Mouse (Mus musculus) thymus, adult 2 months (tissue): Measurements from ENCODE around the gene Smad3. TPM values are rescaled to one million over a fixed set of nuclear protein-coding genes. Genes with fewer than 3 reads are reported as not detected.

Source experiments
- DNase-seq: peaks from one replicate; pipeline ENCODE4 v3.0.0; 2021
- H3K27ac ChIP-seq: fragments of 200-500 bp; 2 replicates; pipeline ENCODE4 v1.5.1; 2012; ENCODE audit warnings: low read length, control low read depth; ENCODE audit not compliant: control insufficient read depth, insufficient read depth
- H3K27me3 ChIP-seq: fragments of 200-500 bp; 2 replicates; pipeline ENCODE4 v1.6.1; 2012; ENCODE audit warnings: mild to moderate bottlenecking, low read length, moderate library complexity, mixed read lengths; ENCODE audit not compliant: control insufficient read depth, insufficient read depth
- H3K36me3 ChIP-seq: fragments of 200-500 bp; 2 replicates; pipeline ENCODE4 v1.6.1; 2012; ENCODE audit warnings: mild to moderate bottlenecking, low read length, moderate library complexity; ENCODE audit not compliant: control insufficient read depth, insufficient read depth
- H3K4me1 ChIP-seq: fragments of 200-500 bp; replicated peaks from 2 replicates; pipeline ENCODE4 v1.6.1; 2012; ENCODE audit warnings: low read length; ENCODE audit not compliant: control insufficient read depth, insufficient read depth
- H3K4me3 ChIP-seq: fragments of 200-500 bp; 2 replicates; pipeline ENCODE4 v1.5.1; 2012; ENCODE audit warnings: mild to moderate bottlenecking, low read length, control low read depth, moderate library complexity; ENCODE audit not compliant: control insufficient read depth, insufficient read depth
- CTCF ChIP-seq: fragments of 200-500 bp; IDR thresholded peaks from 2 replicates; pipeline ENCODE4 v1.5.1; 2012; ENCODE audit warnings: mild to moderate bottlenecking, control low read depth, low read length, moderate library complexity, borderline replicate concordance; ENCODE audit not compliant: control insufficient read depth, poor library complexity, insufficient read depth; ENCODE audit errors: extremely low read depth
- POLR2A ChIP-seq: fragments of 200-500 bp; IDR thresholded peaks from 2 replicates; pipeline ENCODE4 v1.6.1; 2012; ENCODE audit warnings: mild to moderate bottlenecking, low read length, control low read depth, moderate library complexity; ENCODE audit not compliant: control insufficient read depth, poor library complexity, insufficient read depth; ENCODE audit errors: extremely low read depth
- WGBS: fragments of 180-500 bp; shearing (Covaris S2); methylation state at CpG from one replicate; pipeline ENCODE4 v1.1.7; 2018; 5-methylcytosine and 5-hydroxymethylcytosine counted together
- polyA plus RNA-seq: library from polyadenylated mRNA; depleted of rRNA; stranded (reverse); fragments of >200 nt; gene quantifications from 2 replicates; pipeline ENCODE4 v1.2.3, GENCODE M21; 2012

Smad3 gene
- polyA plus RNA-seq, 1 experiment, result 63.4 TPM

- Histone ChIP-seq H3K27ac (peak overlapping the region; percentile 64), H3K36me3 (no peaks in the 10 kb centered on the region), H3K4me1 (peaks cover 47% of the 10 kb centered on the region), H3K27me3 (no peaks in the 10 kb centered on the region), H3K4me3 (peak overlapping the region; percentile 6; the same call in 1 of the 2 replicates)
- peak; percentile 30 for DNase-seq
- TF ChIP-seq CTCF (no peak), POLR2A (no peak)
- WGBS, result 4% methylated on average over 13 of the region's 13 CpGs
These were observed 146.9 kb downstream of the Smad3 start for GRCm38 (mm10) chr9:63610841-63611366.

- no peak for DNase-seq
- no peak for TF ChIP-seq CTCF
- Histone ChIP-seq H3K4me3 (no peak overlapping the region), H3K4me1 (peaks cover 49% of the 10 kb centered on the region), H3K27ac (no peak overlapping the region), H3K27me3 (no peaks in the 10 kb centered on the region), H3K36me3 (no peaks in the 10 kb centered on the region)
- WGBS, result 77% methylated on average over 6 of the region's 6 CpGs
These were observed 147.6 kb downstream of the Smad3 start for GRCm38 (mm10) chr9:63610231-63610630.

- whole genome bisulfite sequencing, result 98% methylated on average over 2 of the region's 2 CpGs
- H3K4me1 ChIP-seq, result peaks cover 49% of the 10 kb centered on the region
- no peak overlapping the region for H3K4me3 ChIP-seq
These were observed 148.0 kb downstream of the Smad3 start for GRCm38 (mm10) chr9:63609776-63610175.

GRCm38 (mm10) chr9:63609246-63609645 is 148.5 kb downstream of the Smad3 start:
- Histone ChIP-seq H3K4me1 (peaks cover 49% of the 10 kb centered on the region), H3K27ac (no peak overlapping the region), H3K27me3 (no peaks in the 10 kb centered on the region), H3K36me3 (no peaks in the 10 kb centered on the region), H3K4me3 (no peak overlapping the region)
- WGBS, result 86% methylated on average over 8 of the region's 8 CpGs
- TF ChIP-seq CTCF (no peak), POLR2A (no peak)
- DNase-seq, result no peak

More at GRCm38 (mm10) chr9:63609776-63610175, 148.0 kb downstream of the Smad3 start:
- H3K36me3 ChIP-seq, result no peaks in the 10 kb centered on the region
- no peaks in the 10 kb centered on the region for H3K27me3 ChIP-seq
- DNase-seq, result no peak
- TF ChIP-seq CTCF, result no peak
- no peak for TF ChIP-seq POLR2A
- no peak overlapping the region for H3K27ac ChIP-seq

DNA sequence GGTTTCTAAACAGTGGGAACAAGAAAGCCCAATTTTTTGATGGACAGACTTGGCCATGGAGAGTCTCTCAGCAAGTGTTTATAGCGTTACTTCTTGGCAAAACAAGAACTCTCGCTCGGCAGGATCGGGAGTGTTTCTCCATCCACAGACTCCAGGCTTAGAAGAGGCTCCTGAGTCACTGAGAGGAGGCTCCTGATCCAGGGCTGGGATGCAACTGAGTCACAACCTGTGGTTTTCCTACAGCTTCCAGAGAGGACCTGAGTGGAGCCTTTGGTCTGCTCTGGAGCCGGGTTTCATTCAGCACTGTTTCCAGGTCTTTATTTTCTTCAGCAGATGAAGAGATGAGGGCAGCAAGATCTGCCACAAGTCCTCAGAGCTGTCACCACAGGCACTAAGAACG is 149.8 kb downstream of the Smad3 start:
- Histone ChIP-seq H3K27ac (no peak overlapping the region), H3K4me1 (peaks cover 49% of the 10 kb centered on the region), H3K27me3 (no peaks in the 10 kb centered on the region), H3K36me3 (no peaks in the 10 kb centered on the region), H3K4me3 (no peak overlapping the region)
- 95% methylated on average over 6 of the region's 6 CpGs for WGBS
- no peak for DNase-seq
- TF ChIP-seq POLR2A (no peak), CTCF (no peak)

DNA sequence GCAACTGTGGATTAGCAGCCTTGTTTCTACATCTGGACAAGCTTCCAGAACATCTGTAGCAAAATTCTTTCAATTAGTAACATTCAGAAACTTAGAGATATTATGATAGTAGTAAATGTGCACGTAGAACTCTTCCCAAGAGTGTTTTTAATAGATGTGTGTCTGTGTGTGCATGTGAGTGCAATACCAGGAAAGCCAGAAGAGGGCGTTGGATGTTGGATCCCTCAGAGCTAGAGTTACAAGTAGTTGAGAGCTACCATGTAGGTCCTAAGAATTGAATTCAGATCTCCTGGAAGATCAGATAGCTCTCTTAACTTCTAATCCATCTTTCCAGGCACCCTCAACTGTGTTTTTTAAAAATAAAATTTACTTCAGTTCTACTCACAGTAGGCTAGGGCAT is 151.2 kb downstream of the Smad3 start:
- TF ChIP-seq CTCF (no peak), POLR2A (no peak)
- H3K27me3 ChIP-seq, result no peaks in the 10 kb centered on the region
- 83% methylated on average over 2 of the region's 2 CpGs for whole genome bisulfite sequencing
- no peak overlapping the region for H3K4me3 ChIP-seq
- DNase-seq, result no peak
- peaks cover 40% of the 10 kb centered on the region for H3K4me1 ChIP-seq
- H3K36me3 ChIP-seq, result no peaks in the 10 kb centered on the region
- H3K27ac ChIP-seq, result no peak overlapping the region

- H3K36me3 ChIP-seq, result no peaks in the 10 kb centered on the region
- H3K4me3 ChIP-seq, result peak overlapping the region; percentile 19
- WGBS, result 24% methylated on average over 6 of the region's 6 CpGs
- peaks cover 19% of the 10 kb centered on the region for H3K4me1 ChIP-seq
- TF ChIP-seq POLR2A (no peak), CTCF (no peak)
- peak overlapping the region; percentile 90 for H3K27ac ChIP-seq
- H3K27me3 ChIP-seq, result no peaks in the 10 kb centered on the region
- DNase-seq, result peak; percentile 59
These were observed 153.9 kb downstream of the Smad3 start for GRCm38 (mm10) chr9:63603849-63604248.
